11 mouse cellular contexts compared by ENCODE assay signal in the genomic region with DNA sequence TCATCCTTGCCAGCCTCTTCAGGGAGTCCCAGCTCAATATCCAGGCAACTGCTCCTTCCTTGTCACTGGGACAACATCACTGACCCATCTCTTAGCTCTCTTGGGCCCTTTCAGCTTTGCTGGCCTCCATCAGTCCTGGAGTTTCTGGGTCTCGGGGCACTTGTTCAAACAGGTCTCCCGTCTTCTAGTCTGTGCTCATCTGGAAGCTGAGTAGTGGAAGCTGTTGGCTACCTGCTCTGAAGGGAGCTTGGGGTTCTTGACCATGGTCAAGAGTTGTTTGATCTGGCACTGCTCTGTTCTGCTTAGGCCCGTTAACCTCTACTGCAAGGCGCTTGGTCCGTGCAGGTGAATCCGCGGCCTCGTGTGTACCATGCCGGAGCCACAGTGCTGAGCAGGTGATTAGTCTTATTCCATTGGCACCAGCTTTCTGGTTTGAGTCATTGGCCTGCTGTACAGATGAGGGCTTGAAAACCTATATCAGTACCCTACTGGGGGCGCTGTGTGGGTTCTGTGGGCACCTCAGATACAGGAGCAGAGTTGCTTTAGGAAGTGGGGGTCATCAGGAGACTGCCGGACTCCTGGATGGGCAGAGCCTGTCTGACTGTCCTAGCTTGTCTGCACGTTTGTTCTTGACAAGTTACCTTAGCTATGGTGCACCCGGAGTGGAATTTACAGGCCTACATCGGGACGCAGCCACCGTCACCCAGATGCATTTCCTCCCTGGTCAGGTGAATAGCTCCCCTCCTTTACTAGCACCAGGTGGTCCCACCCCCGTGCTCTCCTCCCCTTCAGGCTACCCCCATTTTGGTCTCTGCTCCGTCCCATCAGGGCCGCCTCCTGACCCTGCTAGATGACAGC. TPM values are rescaled to one million over a fixed set of nuclear protein-coding genes. Genes with fewer than 3 reads are reported as not detected.
DNase-seq lines count a peak whose midpoint lies in the region; TF ChIP-seq lines count a peak whose summit lies in the region.
"Had no signal": no experiment of that assay in that cellular context is flagged by ENCODE, and none has a peak within 500 bp of the region (broad histone marks: within the 10 kb centered on the region; RNA-seq: fewer than 3 reads in every experiment).

No protein-coding gene starts in this region.

- H3K27ac ChIP-seq in left cerebral cortex, adult 2 months, result peak overlapping the region; percentile 56
- H3K27ac ChIP-seq: heart, embryonic 15.5 days; midbrain, embryonic 12.5 days had no signal

- peak; percentile 0 for DNase-seq in gastrocnemius, adult 18-20 months (ENCODE audit: low spot score)
- no peak for DNase-seq in gastrocnemius, postnatal 25 days
- DNase-seq in left cerebral cortex, adult 2 months (ENCODE audit: extremely low spot score in 1 of 2, low spot score in 2 of 2), result peak in 1 of 2 experiments; percentile 8
- DNase-seq in left cerebral cortex, postnatal 4 days, result no peak
- DNase-seq in adrenal gland, postnatal 14 days, result peak; percentile 3
- DNase-seq in cerebellum, postnatal 14 days, result peak; percentile 4 to 11
- no peak for DNase-seq in ovary, postnatal 10 days (ENCODE audit: low spot score)
- DNase-seq in yolk sac, embryonic 10.5 days (ENCODE audit: low spot score), result no peak

- no peak for TF ChIP-seq CTCF in left cerebral cortex, adult 2 months (IDR thresholded peaks at IDR 0.05)

- intact Hi-C loops in left cerebral cortex, adult 2 months (cut with DNase I), result no loop called here
- intact Hi-C loops in left cerebral cortex, postnatal 4 days (cut with DNase I), result no loop called here

- H3K4me3 ChIP-seq in left cerebral cortex, adult 2 months, result no peak overlapping the region
- H3K4me3 ChIP-seq: forebrain, embryonic 12.5 days; heart, embryonic 15.5 days; midbrain, embryonic 12.5 days had no signal

RNA-seq across cellular contexts. Expression of a gene that starts 4.7 kb away (rescaled TPM):
- 1 to 10 TPM; 8.9 to 9.2 TPM for total RNA-seq in gastrocnemius, adult 18-20 months (2021)
- total RNA-seq in gastrocnemius, postnatal 25 days (2021), result 1 to 10 TPM; 8.3 to 9.1 TPM
- 10 to 100 TPM; 37.8 to 37.9 TPM for total RNA-seq in left cerebral cortex, adult 2 months (2021)
- total RNA-seq in left cerebral cortex, postnatal 4 days (2021), result 10 to 100 TPM; 42.2 to 43.4 TPM
- total RNA-seq in adrenal gland, postnatal 14 days (2021), result 23.7 and 28.8 TPM in 2 replicates

RNA-seq across cellular contexts. Expression of a gene that starts 22.8 kb away (rescaled TPM):
- 100 to 1,000 TPM; 108 to 113 TPM for total RNA-seq in gastrocnemius, adult 18-20 months (2021)
- 10 to 100 TPM; 85.4 to 97.7 TPM for total RNA-seq in gastrocnemius, postnatal 25 days (2021)
- 10 to 100 TPM; 65.0 to 65.3 TPM for total RNA-seq in left cerebral cortex, adult 2 months (2021)
- 10 to 100 TPM; 92.3 to 92.6 TPM for total RNA-seq in left cerebral cortex, postnatal 4 days (2021)
- total RNA-seq in adrenal gland, postnatal 14 days (2021), result 126 and 137 TPM in 2 replicates

RNA-seq across cellular contexts. Expression of a gene that starts 23.9 kb away (rescaled TPM):
- total RNA-seq in gastrocnemius, adult 18-20 months (2021), result 10 to 100 TPM; 75.2 to 94.4 TPM
- 10 to 100 TPM; 73.9 to 91.2 TPM for total RNA-seq in gastrocnemius, postnatal 25 days (2021)
- 10 to 100 TPM; 17.9 to 20.8 TPM for total RNA-seq in left cerebral cortex, adult 2 months (2021)
- total RNA-seq in left cerebral cortex, postnatal 4 days (2021), result 10 to 100 TPM; 29.9 to 30.5 TPM
- total RNA-seq in adrenal gland, postnatal 14 days (2021), result 30.8 and 36.0 TPM in 2 replicates

Comparison
In these comparisons a context has a peak if more than half of its experiments do, and no peak if none do; other contexts are left out.
1. DNase-seq: peak in gastrocnemius, adult 18-20 months (single experiment), adrenal gland, postnatal 14 days (single experiment) and cerebellum, postnatal 14 days (2 of 2); none in gastrocnemius, postnatal 25 days (single experiment), left cerebral cortex, postnatal 4 days (single experiment), ovary, postnatal 10 days (single experiment) and yolk sac, embryonic 10.5 days (single experiment).